Mouse (Mus musculus): Measurements from ENCODE around the gene Grik3.
A peak's percentile ranks its signal among the peaks of the same experiment; 100 is the strongest.

The Grik3 gene

GRCm38 (mm10) chr4:125544947-125545767, 54.7 kb downstream of the Grik3 start:
- peak; percentile 39 for DNase-seq (ENCODE audit: low read depth, low spot score)

- no peak for DNase-seq (ENCODE audit: low read depth, low spot score)
These were observed 55.3 kb downstream of the Grik3 start for GRCm38 (mm10) chr4:125545768-125546220.

DNA sequence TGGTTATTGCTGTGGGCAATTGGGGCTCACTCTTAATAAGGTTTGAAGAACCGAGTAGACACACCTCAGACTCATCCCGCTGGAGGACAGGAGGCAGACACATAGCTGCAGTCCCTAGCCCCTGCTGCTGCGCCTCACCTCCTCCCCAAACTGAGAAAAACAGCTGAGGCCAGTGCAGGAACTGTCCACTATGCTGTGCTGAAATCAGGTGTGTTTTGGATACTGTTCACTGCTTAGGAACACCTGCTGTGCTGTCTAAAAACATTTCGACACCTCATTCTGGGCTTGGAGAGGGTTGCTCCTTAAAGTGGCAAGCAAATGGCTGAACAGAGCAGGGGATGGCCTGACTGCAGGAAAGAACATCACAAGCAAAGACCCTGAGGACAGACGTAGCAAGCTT, 57.7 kb downstream of the Grik3 start:
- no peak for DNase-seq (ENCODE audit: low read depth, low spot score)

GRCm38 (mm10) chr4:125553754-125554153, 63.3 kb downstream of the Grik3 start:
- DNase-seq (ENCODE audit: low read depth, low spot score) = peak; percentile 58

- DNase-seq (ENCODE audit: low read depth, low spot score) = peak; percentile 76
These were observed 66.2 kb downstream of the Grik3 start for GRCm38 (mm10) chr4:125556405-125557308.

DNA sequence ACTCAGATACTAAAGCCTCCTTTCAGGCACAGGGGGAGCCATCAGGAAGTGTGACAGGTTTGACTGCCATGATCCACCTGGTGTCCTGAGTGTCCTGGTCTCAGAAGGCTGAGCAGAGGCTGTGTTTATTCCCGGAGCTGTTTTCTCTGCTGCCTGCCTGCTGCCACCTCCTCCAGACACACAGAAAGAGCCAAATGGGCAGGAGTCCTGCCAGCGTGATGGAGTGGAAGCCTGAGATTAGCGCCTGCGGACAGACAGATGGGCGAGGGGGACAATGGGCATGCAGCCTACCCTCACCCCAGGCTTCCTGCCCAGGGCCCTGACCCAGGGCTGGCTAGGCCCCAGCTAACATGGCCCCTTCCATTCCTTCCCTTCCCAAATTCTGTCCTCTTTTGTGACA, 69.1 kb downstream of the Grik3 start:
- DNase-seq (ENCODE audit: low read depth, low spot score) = peak; percentile 87

GRCm38 (mm10) chr4:125560806-125561205, 70.3 kb downstream of the Grik3 start:
- no peak for DNase-seq (ENCODE audit: low read depth, low spot score)

- no peak for DNase-seq (ENCODE audit: low read depth, low spot score)
These were observed 73.1 kb downstream of the Grik3 start for GRCm38 (mm10) chr4:125563579-125563978.

GRCm38 (mm10) chr4:125564008-125564710, 73.7 kb downstream of the Grik3 start:
- no peak for DNase-seq (ENCODE audit: low read depth, low spot score)

DNA sequence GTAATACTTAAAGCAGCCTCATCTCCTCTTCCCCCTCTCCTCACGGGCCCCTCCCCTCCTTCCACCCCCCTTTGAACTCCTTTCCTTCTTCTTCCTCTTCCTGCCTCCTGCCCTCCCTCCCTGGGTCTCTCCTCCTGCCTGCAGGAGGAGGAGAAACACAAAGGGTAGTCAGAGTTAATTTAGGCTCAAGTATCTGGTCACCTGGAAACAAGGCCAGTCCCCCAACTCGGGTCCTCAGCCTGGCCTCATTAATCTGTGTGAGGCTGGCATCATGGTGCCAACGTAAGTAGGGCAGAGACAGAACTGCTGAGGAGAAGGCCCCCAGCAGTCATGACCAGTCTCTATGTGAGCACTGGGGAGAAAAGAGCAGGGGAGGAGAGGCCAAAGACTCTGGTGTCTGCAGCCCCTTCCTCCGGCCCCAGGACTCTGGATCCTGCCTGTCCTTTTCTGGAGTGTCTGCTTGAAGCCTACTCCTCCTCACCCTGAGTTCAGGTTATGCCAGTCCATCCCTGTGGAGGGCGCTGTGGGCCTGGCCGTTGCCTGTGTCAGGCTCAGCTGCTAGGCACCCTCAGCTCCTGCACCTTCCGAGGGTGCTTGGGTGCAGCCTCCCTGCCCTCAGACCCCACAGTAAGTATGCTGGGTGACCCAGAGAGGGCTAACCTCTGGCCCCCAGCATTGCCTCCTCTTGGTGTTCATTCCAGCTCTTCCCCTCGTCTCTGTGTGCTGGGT, 75.4 kb downstream of the Grik3 start:
- no peak for DNase-seq (ENCODE audit: low read depth, low spot score)

DNA sequence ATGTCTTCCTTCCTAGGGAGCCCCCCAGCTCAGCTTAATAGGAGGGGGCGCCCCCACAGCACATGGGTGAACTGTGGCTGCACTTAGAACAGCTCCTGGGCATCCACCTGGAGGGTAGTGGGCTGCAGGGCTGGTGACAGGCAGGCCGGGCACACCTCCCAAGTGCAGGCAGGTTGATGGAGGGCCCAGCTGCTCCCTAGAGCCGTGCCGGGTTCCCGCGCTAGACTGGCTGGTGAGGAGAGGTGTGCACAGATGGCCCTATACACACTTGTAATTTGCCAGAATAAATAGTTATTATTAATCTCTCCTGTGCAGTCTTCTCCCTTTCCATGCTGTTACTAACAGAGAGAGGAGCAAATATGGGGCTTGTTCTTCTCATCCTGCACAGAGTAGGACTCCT, 77.7 kb downstream of the Grik3 start:
- DNase-seq (ENCODE audit: low read depth, low spot score) = no peak

- DNase-seq (ENCODE audit: low read depth, low spot score) = no peak
These were observed 81.3 kb downstream of the Grik3 start for GRCm38 (mm10) chr4:125571651-125572311.

DNA sequence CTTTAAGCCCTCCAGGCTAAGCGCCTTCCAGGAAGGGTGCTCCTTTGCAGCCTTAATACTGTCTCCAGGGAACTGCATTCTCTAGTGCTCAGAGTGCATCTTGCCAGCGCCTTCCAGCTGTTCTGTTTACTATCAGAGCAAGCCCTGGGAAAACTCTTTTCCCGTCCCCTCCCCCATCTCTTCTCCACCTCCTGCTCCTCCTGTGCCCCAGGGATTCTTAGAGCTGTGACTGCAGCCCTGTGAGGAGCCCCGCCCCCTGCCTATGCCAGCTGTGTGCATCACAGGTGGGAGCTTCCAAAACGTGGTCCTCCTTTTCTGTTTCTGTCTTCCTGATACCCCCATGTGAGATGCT, 81.8 kb downstream of the Grik3 start:
- no peak for DNase-seq (ENCODE audit: low read depth, low spot score)

DNA sequence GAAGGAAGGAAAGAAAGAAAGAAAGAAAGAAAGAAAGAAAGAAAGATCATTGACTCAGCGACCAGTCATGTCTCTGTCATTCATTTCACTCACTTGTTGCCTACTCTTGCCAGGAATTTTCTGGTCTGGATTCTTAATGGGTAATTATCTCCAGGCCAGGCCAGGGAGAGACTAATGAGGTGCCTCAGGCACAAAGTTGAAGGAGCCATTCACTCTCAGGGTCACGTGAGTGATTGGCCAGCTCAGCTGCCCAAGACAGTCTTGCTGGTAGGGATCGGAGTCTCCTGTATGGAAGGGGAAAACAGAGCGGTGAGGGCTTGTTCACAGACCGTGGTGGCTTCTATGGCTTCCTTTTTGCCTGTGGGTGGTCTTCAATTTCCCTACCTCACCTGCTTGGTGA, 82.5 kb downstream of the Grik3 start:
- no peak for DNase-seq (ENCODE audit: low read depth, low spot score)

DNA sequence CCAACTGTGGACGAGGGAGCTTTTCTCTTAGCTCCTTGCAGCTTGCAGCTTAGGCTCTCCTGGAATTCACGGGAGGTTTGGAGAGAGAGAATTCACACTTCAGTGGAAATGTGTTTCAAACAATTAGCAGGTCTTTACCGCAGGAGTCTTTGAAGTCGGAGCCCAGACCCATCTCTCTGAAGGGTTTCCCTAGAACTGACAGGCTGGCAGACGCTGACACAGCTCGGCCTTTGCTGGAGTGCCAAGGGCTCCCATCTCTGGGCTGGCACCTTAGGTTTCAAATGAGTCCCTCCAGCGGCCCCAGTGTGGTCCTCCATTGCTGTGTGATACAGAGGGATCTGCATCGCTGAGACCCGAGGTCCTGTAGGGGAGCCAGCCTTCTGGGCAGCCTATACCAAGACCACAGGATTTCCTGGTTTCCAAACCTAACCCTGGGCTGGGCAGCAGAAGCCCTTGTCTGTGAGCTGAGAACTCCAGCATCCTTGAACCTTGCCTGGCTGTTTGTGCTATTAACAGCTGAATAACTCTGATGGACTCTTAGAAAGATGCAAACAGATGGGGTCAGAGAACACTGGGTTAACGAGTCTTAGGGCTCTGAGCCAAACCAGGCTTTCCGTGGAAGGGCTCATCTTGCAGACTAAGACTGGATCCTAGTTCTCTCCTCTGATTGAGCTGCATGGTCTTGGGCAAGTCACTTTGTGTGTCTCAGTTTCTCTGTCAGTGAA, 83.6 kb downstream of the Grik3 start:
- no peak for DNase-seq (ENCODE audit: low read depth, low spot score)

GRCm38 (mm10) chr4:125580336-125580735, 89.8 kb downstream of the Grik3 start:
- DNase-seq (ENCODE audit: low read depth, low spot score) = no peak

- no peak for DNase-seq (ENCODE audit: low read depth, low spot score)
These were observed 92.8 kb downstream of the Grik3 start for GRCm38 (mm10) chr4:125583272-125583671.

DNA sequence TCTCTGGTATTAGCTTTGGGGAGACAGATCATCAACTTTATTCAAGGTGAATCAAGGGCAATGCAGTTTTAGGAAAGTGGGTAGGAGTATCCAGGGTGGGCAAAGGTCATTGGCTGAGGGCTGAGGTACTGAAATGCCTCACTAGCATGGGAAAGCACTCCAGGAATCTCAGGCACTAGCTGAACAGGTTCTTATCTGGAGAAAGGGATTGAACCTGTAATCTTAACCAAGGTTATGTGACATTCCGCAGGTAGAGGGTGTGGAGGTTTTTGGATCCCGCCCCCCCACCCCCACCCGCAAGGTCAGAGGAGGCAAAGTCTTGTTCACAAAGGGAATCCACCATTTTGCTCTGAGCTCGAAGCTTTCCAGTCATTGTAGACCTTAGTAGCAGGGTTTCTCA, 93.4 kb downstream of the Grik3 start:
- no peak for DNase-seq (ENCODE audit: low read depth, low spot score)

DNA sequence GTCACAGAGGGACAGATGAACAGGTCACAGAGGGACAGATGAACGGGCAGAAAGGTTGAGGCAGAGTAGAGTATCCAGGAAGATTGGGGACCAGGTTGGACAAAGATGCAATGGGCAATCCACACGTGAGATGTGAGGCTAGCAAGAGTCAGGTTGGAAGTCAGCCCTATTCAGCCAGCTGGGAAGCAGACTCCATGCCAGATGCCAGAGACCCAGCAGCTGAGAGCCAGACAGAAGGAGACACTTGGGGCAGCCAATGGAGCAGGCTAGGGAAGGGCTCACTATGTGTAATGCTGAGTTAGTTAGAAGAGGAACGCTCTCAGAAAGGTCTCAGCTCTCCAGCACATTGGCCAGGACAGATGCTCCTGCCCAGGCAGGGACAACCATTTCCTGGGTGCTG, 94.2 kb downstream of the Grik3 start:
- DNase-seq (ENCODE audit: low read depth, low spot score) = no peak

GRCm38 (mm10) chr4:125587577-125587976, 97.1 kb downstream of the Grik3 start:
- no peak for DNase-seq (ENCODE audit: low read depth, low spot score)
